Mouse (Mus musculus) myocyte (in vitro differentiated cells): ENCODE results near the gene Efna2. TPM values are rescaled to one million over a fixed set of nuclear protein-coding genes. Genes with fewer than 3 reads are reported as not detected.

Experiments
- H3K27me3 ChIP-seq: one replicate; pipeline ENCODE4 v1.6.1; 2011; ENCODE audit not compliant: control insufficient read depth, insufficient read depth, insufficient read length
- H3K36me3 ChIP-seq: one replicate; pipeline ENCODE4 v1.6.1; 2011; ENCODE audit not compliant: control insufficient read depth, insufficient read depth
- H3K4me2 ChIP-seq: one replicate; pipeline ENCODE4 v1.6.1; 2011; ENCODE audit warnings: low read depth, control low read depth
- H3K4me3 ChIP-seq: one replicate; pipeline ENCODE4 v1.5.1; 2011; ENCODE audit warnings: mild to moderate bottlenecking, control low read depth, moderate library complexity
- H3K79me2 ChIP-seq: one replicate; pipeline ENCODE4 v1.6.1; 2011; ENCODE audit not compliant: control insufficient read depth, insufficient read depth
- H3ac ChIP-seq: one replicate; pipeline ENCODE4 v1.6.1; 2011; ENCODE audit not compliant: control insufficient read depth, insufficient read length
- CEBPB ChIP-seq: IDR thresholded peaks from 2 replicates; pipeline ENCODE4 v1.6.1; 2011; ENCODE audit warnings: mild to moderate bottlenecking, moderate library complexity; ENCODE audit not compliant: poor library complexity, insufficient read depth, severe bottlenecking
- E2F4 ChIP-seq: IDR thresholded peaks from one replicate; pipeline ENCODE4 v1.6.1; 2011; ENCODE audit warnings: mild to moderate bottlenecking, control low read depth, moderate library complexity; ENCODE audit not compliant: insufficient read depth
- MAX ChIP-seq: IDR thresholded peaks from one replicate; pipeline ENCODE4 v1.6.1; 2011; ENCODE audit warnings: low read depth, mild to moderate bottlenecking, control low read depth
- MYOD1 ChIP-seq, 3 experiments: IDR thresholded peaks; one replicate each; pipeline ENCODE4 v1.6.1; 2011; ENCODE audit warnings: control low read depth in 2 of 3, low read depth in 2 of 3, mild to moderate bottlenecking in 2 of 3, moderate library complexity in 1 of 3; ENCODE audit not compliant: insufficient read length in 2 of 3, control insufficient read depth in 1 of 3
- MYOG ChIP-seq, 3 experiments: IDR thresholded peaks; one replicate each; pipeline ENCODE4 v1.6.1; 2011; ENCODE audit warnings: control low read depth in 2 of 3, low read depth in 2 of 3, mild to moderate bottlenecking in 2 of 3; ENCODE audit not compliant: insufficient read length in 2 of 3, control insufficient read depth in 1 of 3, insufficient read depth in 1 of 3
- POLR2A ChIP-seq: IDR thresholded peaks from one replicate; pipeline ENCODE4 v1.6.1; 2011; ENCODE audit warnings: low read depth, mild to moderate bottlenecking, control low read depth, moderate library complexity; ENCODE audit not compliant: insufficient read length
- POLR2AphosphoS2 ChIP-seq: IDR thresholded peaks from one replicate; pipeline ENCODE4 v1.6.1; 2011; ENCODE audit warnings: low read depth, control low read depth; ENCODE audit not compliant: insufficient read length
- REST ChIP-seq: IDR thresholded peaks from one replicate; pipeline ENCODE4 v1.6.1; 2011; ENCODE audit warnings: mild to moderate bottlenecking, control low read depth, moderate library complexity; ENCODE audit not compliant: insufficient read depth, insufficient read length
- SRF ChIP-seq: IDR thresholded peaks from one replicate; pipeline ENCODE4 v1.6.1; 2011; ENCODE audit warnings: low read depth; ENCODE audit not compliant: control insufficient read depth, insufficient read length
- TCF12 ChIP-seq: IDR thresholded peaks from one replicate; pipeline ENCODE4 v1.6.1; 2011; ENCODE audit warnings: mild to moderate bottlenecking, control low read depth; ENCODE audit not compliant: poor library complexity, insufficient read depth, severe bottlenecking
- TCF3 ChIP-seq: IDR thresholded peaks from one replicate; pipeline ENCODE4 v1.6.1; 2011; ENCODE audit warnings: low read depth, control low read depth; ENCODE audit not compliant: insufficient read length
- USF1 ChIP-seq: IDR thresholded peaks from one replicate; pipeline ENCODE4 v1.6.1; 2011; ENCODE audit warnings: low read depth, mild to moderate bottlenecking, control low read depth, moderate library complexity
- polyA plus RNA-seq: library from polyadenylated mRNA; unstranded; fragments of >200 nt; fragmentation: generic; extraction: Trizol; gene quantifications from one replicate; pipeline ENCODE4 v1.2.1, GENCODE M21; 2012; ENCODE audit warnings: missing spikeins

The Efna2 gene
- polyA plus RNA-seq, 1 experiment = 3.6 TPM

GRCm38 (mm10) chr10:80149291-80150225 is 29.7 kb upstream of the Efna2 start:
- Histone ChIP-seq H3K27me3 (no peaks in the 10 kb centered on the region), H3K79me2 (peaks cover 58% of the 10 kb centered on the region), H3K36me3 (peaks cover 31% of the 10 kb centered on the region), H3ac (peak overlapping the region; percentile 69), H3K4me2 (peak overlapping the region; percentile 61), H3K4me3 (peak overlapping the region; percentile 100)
- no peak for TF ChIP-seq TCF3
- TF ChIP-seq POLR2A = peak; percentile 91
- TF ChIP-seq SRF = no peak
- TF ChIP-seq REST = peak; percentile 16
- TF ChIP-seq POLR2AphosphoS2 = peak; percentile 96
- TF ChIP-seq USF1 = peak; percentile 86
- peak in 1 of 3 experiments; percentile 1 for TF ChIP-seq MYOG (IDR thresholded peaks at IDR 0.05; ENCODE audit: control insufficient read depth in 1 of 3, insufficient read depth in 1 of 3, insufficient read length in 2 of 3, low read depth in 2 of 3)

DNA sequence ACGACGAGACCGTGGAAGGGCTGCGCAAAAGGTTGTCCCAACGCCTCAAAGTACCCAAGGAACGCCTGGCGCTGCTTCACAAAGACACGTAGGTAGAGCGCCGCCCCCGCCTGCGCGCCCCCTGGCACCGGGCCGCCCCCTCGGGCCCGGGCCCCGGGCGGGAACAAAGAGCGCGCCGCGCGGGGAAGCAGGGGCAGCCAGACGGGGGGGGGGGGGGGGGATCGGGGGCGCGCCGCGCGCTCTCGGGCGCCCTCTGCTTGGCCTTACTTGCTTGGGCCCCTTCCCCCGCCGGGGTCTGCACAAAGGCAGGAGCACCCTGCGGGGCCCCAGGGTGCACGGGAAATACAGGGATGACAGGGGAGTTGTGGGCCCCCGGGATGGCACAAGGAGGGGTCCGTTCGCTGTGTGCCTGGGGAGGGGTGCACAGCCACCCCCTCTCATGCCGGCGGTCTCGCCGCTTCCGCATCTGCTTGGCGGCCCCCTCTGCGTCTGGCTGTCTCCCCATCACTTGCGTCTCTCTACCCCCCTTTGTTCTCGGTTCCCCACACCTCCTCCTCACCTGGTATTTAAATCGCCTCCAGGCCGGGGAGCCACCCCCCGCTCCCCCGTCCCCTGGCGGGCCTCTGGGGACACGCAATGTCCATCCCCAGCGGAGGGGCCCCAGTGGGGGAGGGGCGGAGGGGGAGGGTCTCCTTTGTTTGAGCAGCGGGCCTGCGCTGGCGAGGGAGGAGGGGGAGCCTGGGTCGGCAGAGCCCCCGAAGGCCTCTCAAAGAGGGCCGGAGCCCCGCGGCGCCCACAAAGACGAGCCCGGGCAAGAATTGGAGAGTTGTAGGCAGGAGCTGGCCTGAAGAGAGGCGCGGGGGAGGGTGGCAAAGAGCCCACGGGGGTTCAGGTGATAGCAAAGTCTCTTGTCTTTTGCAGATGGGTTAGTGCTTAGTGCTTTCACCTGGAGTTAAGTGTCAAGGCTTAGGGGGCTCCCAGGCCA is 28.8 kb upstream of the Efna2 start:
- peak overlapping the region; percentile 100 for H3K4me3 ChIP-seq
- H3ac ChIP-seq = peak overlapping the region; percentile 69
- H3K4me2 ChIP-seq = peak overlapping the region; percentile 97
- no peaks in the 10 kb centered on the region for H3K27me3 ChIP-seq
- H3K79me2 ChIP-seq = peaks cover 59% of the 10 kb centered on the region
- TF ChIP-seq SRF (no peak), POLR2AphosphoS2 (peak; percentile 79)
- H3K36me3 ChIP-seq = peaks cover 32% of the 10 kb centered on the region

DNA sequence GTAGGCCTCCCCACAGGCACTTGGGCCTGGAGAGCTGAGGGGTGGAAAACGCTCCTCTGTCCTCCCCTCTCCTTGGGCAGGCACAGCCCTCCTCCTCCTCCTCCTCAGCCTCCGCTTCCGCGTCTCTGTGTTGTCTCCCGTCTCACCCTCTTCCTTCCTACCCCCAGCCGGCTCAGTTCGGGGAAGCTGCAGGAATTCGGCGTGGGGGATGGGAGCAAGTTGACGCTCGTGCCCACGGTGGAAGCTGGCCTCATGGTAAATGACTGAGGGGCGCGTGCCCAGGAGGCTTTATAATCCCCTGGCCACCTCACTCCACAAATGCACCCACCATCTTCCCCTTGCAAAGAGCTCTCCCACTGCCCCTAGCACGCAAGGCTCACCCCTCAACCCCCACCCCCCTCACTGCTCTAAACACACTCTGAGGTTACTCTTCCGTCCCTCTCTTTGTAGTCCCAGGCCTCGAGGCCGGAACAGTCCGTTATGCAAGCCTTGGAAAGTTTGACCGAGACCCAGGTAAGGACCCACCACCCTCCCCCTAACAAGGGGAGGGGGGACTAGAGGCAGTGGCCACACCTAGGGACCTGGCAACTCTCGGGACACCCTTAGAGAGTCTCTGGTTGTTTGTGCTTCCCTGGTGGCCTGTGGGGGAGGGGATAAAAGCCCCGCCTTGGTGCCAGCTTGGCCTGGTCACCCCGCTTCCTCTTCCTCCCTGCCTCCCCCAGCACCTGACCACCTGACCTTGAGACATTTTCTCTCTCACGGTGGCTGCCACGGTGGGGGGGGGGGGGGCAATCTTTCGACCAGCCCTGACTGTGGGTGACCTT is 27.9 kb upstream of the Efna2 start:
- TF ChIP-seq MYOG (IDR thresholded peaks at IDR 0.05; ENCODE audit: control insufficient read depth in 1 of 3, insufficient read depth in 1 of 3, insufficient read length in 2 of 3, low read depth in 2 of 3) = no peak
- TF ChIP-seq REST = no peak
- TF ChIP-seq POLR2A = peak; percentile 60
- peak; percentile 85 for TF ChIP-seq POLR2AphosphoS2
- no peak for TF ChIP-seq TCF3
- TF ChIP-seq E2F4 = no peak
- TF ChIP-seq SRF = no peak
- TF ChIP-seq USF1 = peak; percentile 20
- TF ChIP-seq MYOD1 (IDR thresholded peaks at IDR 0.05; ENCODE audit: control insufficient read depth in 1 of 3, insufficient read length in 2 of 3, low read depth in 2 of 3) = no peak
- TF ChIP-seq MAX = no peak
- no peak for TF ChIP-seq TCF12
- no peak for TF ChIP-seq CEBPB
- Histone ChIP-seq H3K79me2 (peaks cover 59% of the 10 kb centered on the region), H3K4me2 (peak overlapping the region; percentile 97), H3K27me3 (no peaks in the 10 kb centered on the region), H3ac (peak overlapping the region; percentile 69), H3K36me3 (peaks cover 41% of the 10 kb centered on the region), H3K4me3 (peak overlapping the region; percentile 100)

GRCm38 (mm10) chr10:80152071-80152872 is 27.0 kb upstream of the Efna2 start:
- H3ac ChIP-seq = peak overlapping the region; percentile 69
- no peaks in the 10 kb centered on the region for H3K27me3 ChIP-seq
- peak overlapping the region; percentile 97 for H3K4me2 ChIP-seq
- peak; percentile 60 for TF ChIP-seq POLR2A
- no peak for TF ChIP-seq REST
- no peak for TF ChIP-seq MYOD1 (IDR thresholded peaks at IDR 0.05; ENCODE audit: control insufficient read depth in 1 of 3, insufficient read length in 2 of 3, low read depth in 2 of 3)
- TF ChIP-seq SRF = no peak
- TF ChIP-seq POLR2AphosphoS2 = peak; percentile 58
- H3K4me3 ChIP-seq = peak overlapping the region; percentile 100
- peaks cover 59% of the 10 kb centered on the region for H3K79me2 ChIP-seq
- H3K36me3 ChIP-seq = peaks cover 49% of the 10 kb centered on the region
